Mouse (Mus musculus): ENCODE measurements around the gene Cdc25b.

DNA sequence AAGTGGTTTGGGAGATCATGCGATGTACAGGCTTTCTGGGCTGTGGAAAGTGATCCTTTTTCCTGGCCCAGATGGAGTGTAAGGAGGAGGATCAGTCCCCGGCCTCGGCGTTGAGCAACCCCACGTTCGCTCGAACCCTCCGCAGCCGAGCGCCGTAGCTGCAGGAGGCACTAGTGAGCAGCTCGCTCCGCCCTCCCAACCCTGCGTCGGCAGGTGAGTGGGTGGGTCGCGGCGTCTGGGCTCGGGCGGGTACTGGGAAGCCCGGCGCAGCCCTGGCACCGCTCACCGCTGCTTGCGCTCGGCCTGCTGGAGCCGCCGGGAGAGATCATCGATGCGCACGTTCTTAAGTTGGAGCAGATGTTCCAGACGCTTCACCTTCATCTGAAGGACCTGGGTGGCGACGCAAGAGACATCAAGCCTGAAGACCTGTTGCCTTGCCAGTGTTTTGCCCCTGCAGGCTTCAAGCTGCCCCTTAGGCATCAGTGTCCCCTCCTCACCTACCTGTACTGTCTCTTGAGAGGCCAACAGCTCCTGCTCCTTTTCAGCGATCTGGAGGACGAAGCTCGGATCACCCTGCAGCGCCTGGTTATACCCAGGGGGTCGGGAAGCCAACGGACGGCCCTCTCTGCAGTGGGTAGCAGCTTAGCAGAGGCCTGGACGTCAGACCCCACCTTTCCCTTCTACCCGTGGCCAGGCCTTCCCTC is 15.2 kb upstream of the Cdc25b start:
- TF ChIP-seq ZC3H11A (IDR thresholded peaks at IDR 0.05; ENCODE audit: low read depth, low read length) (no peak), POLR2A (IDR thresholded peaks at IDR 0.05; ENCODE audit: low read depth, low read length) (no peak), CTCF (conservative IDR thresholded peaks at IDR 0.05 in 1 of 2, IDR thresholded peaks at IDR 0.05 in 1 of 2; ENCODE audit: low read depth in 2 of 2, low read length in 2 of 2) (no peak), USF1 (IDR thresholded peaks at IDR 0.05; ENCODE audit: low read depth, low read length) (no peak), EP300 (IDR thresholded peaks at IDR 0.05; ENCODE audit: low read length) (no peak), TBP (conservative IDR thresholded peaks at IDR 0.05; ENCODE audit: low read depth, low read length) (no peak), RCOR1 (conservative IDR thresholded peaks at IDR 0.05; ENCODE audit: low read depth, low read length) (no peak), ZKSCAN1 (IDR thresholded peaks at IDR 0.05; ENCODE audit: borderline replicate concordance, low read depth, low read length) (no peak)
